Mouse (Mus musculus) C3H10T1/2 (cell line): ENCODE data around the gene Ap1g1. TPM values are rescaled to one million over a fixed set of nuclear protein-coding genes. Genes with fewer than 3 reads are reported as not detected.

ENCODE experiments used
- polyA plus RNA-seq, 2 experiments: library from polyadenylated mRNA; unstranded; fragments of >200 nt; fragmentation: generic; extraction: Trizol; gene quantifications; one replicate each; pipeline ENCODE4 v1.2.1; 2012; ENCODE audit warnings: missing spikeins in 2 of 2

The Ap1g1 gene
- 10 to 100 TPM in 1 of 2 experiments, 1 to 10 TPM in 1; 3.8 to 22.8 TPM for polyA plus RNA-seq

GRCm38 (mm10) chr8:109778280-109778977, at the start of gene Ap1g1:
TSS of gene Ap1g1 (plus strand) at chr8:109778554.

GRCm38 (mm10) chr8:109737237-109738048, 40.9 kb upstream of the Ap1g1 start, which contains the start of gene Atxn1l:
TSS of gene Atxn1l (minus strand) at chr8:109737739.

GRCm38 (mm10) chr8:109868003-109868679, 89.8 kb downstream of the Ap1g1 start, which contains the start of gene Phlpp2:
TSS of gene Phlpp2 (plus strand) at chr8:109868542.

Other genes starting within 250 kb of the Ap1g1 start
- gene Dhx38, start 212.7 kb upstream of the Ap1g1 start, polyA plus RNA-seq = 10 to 100 TPM in 1 of 2 experiments, 1 to 10 TPM in 1; 8.4 to 25.3 TPM
- 10 to 100 TPM in 1 of 2 experiments, 1 to 10 TPM in 1; 3.0 to 12.8 TPM for gene Txnl4b, start 212.7 kb upstream of the Ap1g1 start, polyA plus RNA-seq
- 1 to 10 TPM in 1 of 2 experiments, under 1 TPM in 1; 0.04 to 4.0 TPM for gene Hp, start 199.4 kb upstream of the Ap1g1 start, polyA plus RNA-seq
- 10 to 100 TPM; 12.3 to 14.9 TPM for gene Dhodh, start 169.9 kb upstream of the Ap1g1 start, polyA plus RNA-seq
- gene Pkd1l3, start 164.0 kb upstream of the Ap1g1 start, polyA plus RNA-seq = not detected
- 10 to 100 TPM; 16.1 to 38.3 TPM for gene Ist1, start 85.3 kb upstream of the Ap1g1 start, polyA plus RNA-seq
- gene Zfp821, start 73.0 kb upstream of the Ap1g1 start, polyA plus RNA-seq = 10 to 100 TPM in 1 of 2 experiments, 1 to 10 TPM in 1; 4.8 to 20.6 TPM
- gene Atxn1l, start 40.8 kb upstream of the Ap1g1 start, polyA plus RNA-seq = 1 to 10 TPM; 4.4 to 7.7 TPM
- gene Phlpp2, start 90.0 kb downstream of the Ap1g1 start, polyA plus RNA-seq = 1 to 10 TPM in 1 of 2 experiments, under 1 TPM in 1; 0.29 to 3.7 TPM
- under 1 TPM in 1 of 2 experiments, not detected in 1; 0.04 TPM for gene Marveld3, start 183.6 kb downstream of the Ap1g1 start, polyA plus RNA-seq
- not detected for gene Tat, start 211.9 kb downstream of the Ap1g1 start, polyA plus RNA-seq